Mouse (Mus musculus) stomach, embryonic 16.5 days (tissue): Measurements from ENCODE around the gene Becn1. TPM values are rescaled to one million over a fixed set of nuclear protein-coding genes. Genes with fewer than 3 reads are reported as not detected.
A peak's percentile ranks its signal among the peaks of the same experiment; 100 is the strongest.

Source experiments
- ATAC-seq: fragments of 200-750 bp; cut with Nextera tagmentation; 2 replicates; pipeline ENCODE4 v1.8.0; 2017; ENCODE audit warnings: moderate number of reproducible peaks, moderate TSS enrichment; ENCODE audit not compliant: insufficient read depth, low FRiP score
- H3K27ac ChIP-seq: fragments of 300-500 bp; sonication (generic); 2 replicates; pipeline ENCODE4 v1.5.1; 2014; ENCODE audit warnings: low read length
- H3K27me3 ChIP-seq: fragments of 300-500 bp; sonication (generic); 2 replicates; pipeline ENCODE4 v1.6.1; 2014; ENCODE audit warnings: low read length, control low read depth, mixed read lengths; ENCODE audit not compliant: control insufficient read depth, insufficient read depth
- H3K36me3 ChIP-seq: fragments of 300-500 bp; sonication (generic); 2 replicates; pipeline ENCODE4 v1.6.1; 2014; ENCODE audit warnings: low read length; ENCODE audit not compliant: control insufficient read depth, insufficient read depth
- H3K4me1 ChIP-seq: fragments of 300-500 bp; sonication (generic); 2 replicates; pipeline ENCODE4 v1.6.1; 2014; ENCODE audit warnings: low read length, control low read depth, mixed read lengths; ENCODE audit not compliant: control insufficient read depth, insufficient read depth
- H3K4me2 ChIP-seq: fragments of 300-500 bp; sonication (generic); 2 replicates; pipeline ENCODE4 v1.6.1; 2014; ENCODE audit warnings: low read depth, low read length, mixed read lengths
- H3K4me3 ChIP-seq: fragments of 300-500 bp; sonication (generic); replicated peaks from 2 replicates; pipeline ENCODE4 v1.5.1; 2014; ENCODE audit warnings: mild to moderate bottlenecking, low read length
- H3K9ac ChIP-seq: fragments of 300-500 bp; sonication (generic); 2 replicates; pipeline ENCODE4 v1.6.1; 2014; ENCODE audit warnings: low read length
- H3K9me3 ChIP-seq: fragments of 300-500 bp; sonication (generic); replicated peaks from 2 replicates; pipeline ENCODE4 v1.6.1; 2016; ENCODE audit warnings: low read length, control low read depth; ENCODE audit not compliant: control insufficient read depth
- WGBS: fragments of 180-500 bp; shearing (Covaris S2); extraction: QIAGEN DNeasy Blood & Tissue Kit; methylation state at CpG from one replicate; pipeline ENCODE4 v1.1.7; 2014; 5-methylcytosine and 5-hydroxymethylcytosine counted together
- polyA plus RNA-seq: library from polyadenylated mRNA; unstranded; fragments of >200 nt; fragmentation: Nextera tagmentation; extraction: Ambion mirVana; gene quantifications from 2 replicates; pipeline ENCODE4 v1.2.1, GENCODE M21; 2015

Becn1 gene
- polyA plus RNA-seq, 1 experiment from 2014 or later = 143 TPM

- WGBS = 12% methylated on average over 26 of the region's 26 CpGs
- 0 out of 2 replicates have a peak, but pooled peaks have one; percentile 15 for ATAC-seq
- Histone ChIP-seq H3K4me2 (peak overlapping the region; percentile 98), H3K4me1 (peaks cover 9% of the 10 kb centered on the region; the same call in 1 of the 2 replicates), H3K36me3 (no peaks in the 10 kb centered on the region), H3K27me3 (no peaks in the 10 kb centered on the region), H3K9ac (peak overlapping the region; percentile 91), H3K9me3 (no peaks in the 10 kb centered on the region), H3K27ac (peak overlapping the region; percentile 61), H3K4me3 (peak overlapping the region; percentile 93)
Measured at GRCm38 (mm10) chr11:101301299-101302003, 635 bp downstream of the Becn1 start.

DNA sequence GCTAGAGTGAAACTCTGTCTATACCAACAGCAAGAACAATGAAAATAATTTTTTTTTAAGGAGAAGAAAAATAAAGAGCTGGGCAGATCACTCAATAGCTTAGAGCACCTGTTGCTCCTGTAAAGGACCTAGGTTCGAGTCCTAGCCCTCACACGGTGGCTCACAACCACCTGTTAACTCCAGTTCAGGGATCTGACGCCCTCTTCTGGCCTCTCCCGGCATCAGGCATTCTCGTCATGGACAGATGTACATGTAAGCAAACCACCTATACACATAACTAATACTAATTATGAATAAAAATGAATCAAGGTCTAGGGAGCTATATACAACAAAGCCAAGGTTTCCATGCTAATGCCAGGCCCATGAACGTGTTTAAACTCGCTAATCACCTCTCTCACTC lies 1.2 kb downstream of the Becn1 start:
- no peak for ATAC-seq
- Histone ChIP-seq H3K27ac (no peak overlapping the region), H3K36me3 (no peaks in the 10 kb centered on the region), H3K9ac (peak overlapping the region; percentile 91; the same call in 1 of the 2 replicates), H3K4me3 (peak overlapping the region; percentile 93), H3K4me1 (peaks cover 9% of the 10 kb centered on the region; the same call in 1 of the 2 replicates), H3K4me2 (peak overlapping the region; percentile 98), H3K9me3 (no peaks in the 10 kb centered on the region), H3K27me3 (no peaks in the 10 kb centered on the region)
- 60% methylated on average over 7 of the region's 7 CpGs for WGBS

DNA sequence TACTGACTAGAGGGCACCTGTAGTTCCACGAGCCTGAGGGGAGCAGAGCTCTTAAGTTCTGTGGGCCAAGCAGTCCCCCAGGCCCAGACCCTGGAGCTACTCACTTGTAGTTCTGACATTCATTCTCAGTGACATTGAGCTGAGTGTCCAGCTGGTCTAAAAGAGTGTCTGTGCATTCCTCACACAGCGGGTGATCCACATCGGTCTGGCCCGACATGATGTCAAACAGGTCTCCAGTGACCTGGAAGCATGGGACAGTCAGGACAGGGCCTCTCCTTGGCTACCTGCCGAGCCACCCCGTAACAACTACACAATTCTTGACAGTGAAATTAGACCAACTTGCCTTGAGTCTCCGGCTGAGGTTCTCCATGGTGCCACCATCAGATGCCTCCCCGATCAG lies 6.9 kb downstream of the Becn1 start:
- no peak for ATAC-seq
- peaks cover 13% of the 10 kb centered on the region; the same call in 1 of the 2 replicates for H3K36me3 ChIP-seq

GRCm38 (mm10) chr11:101291231-101291630 lies 10.9 kb downstream of the Becn1 start:
- ATAC-seq = no peak
- no peaks in the 10 kb centered on the region for H3K4me1 ChIP-seq
- no peak overlapping the region for H3K4me3 ChIP-seq
- H3K9me3 ChIP-seq = no peaks in the 10 kb centered on the region
- H3K36me3 ChIP-seq = peaks cover 13% of the 10 kb centered on the region
- no peak overlapping the region for H3K27ac ChIP-seq
- H3K27me3 ChIP-seq = no peaks in the 10 kb centered on the region
- no peak overlapping the region for H3K4me2 ChIP-seq
- H3K9ac ChIP-seq = no peak overlapping the region
- WGBS = 93% methylated on average over 8 of the region's 8 CpGs

More for the DNA sequence above, 6.9 kb downstream of the Becn1 start:
- Histone ChIP-seq H3K4me2 (no peak overlapping the region), H3K27ac (no peak overlapping the region), H3K9me3 (no peaks in the 10 kb centered on the region), H3K9ac (no peak overlapping the region), H3K4me1 (no peaks in the 10 kb centered on the region), H3K27me3 (no peaks in the 10 kb centered on the region), H3K4me3 (no peak overlapping the region)
- 94% methylated on average over 8 of the region's 8 CpGs for WGBS

- H3K27ac ChIP-seq = no peak overlapping the region
- H3K4me3 ChIP-seq = no peak overlapping the region
- no peak overlapping the region for H3K4me2 ChIP-seq
- H3K27me3 ChIP-seq = no peaks in the 10 kb centered on the region
- no peak for ATAC-seq
- peaks cover 6% of the 10 kb centered on the region for H3K36me3 ChIP-seq
- H3K9ac ChIP-seq = no peak overlapping the region
- no peaks in the 10 kb centered on the region for H3K9me3 ChIP-seq
- H3K4me1 ChIP-seq = peaks cover 10% of the 10 kb centered on the region; the same call in 1 of the 2 replicates
- WGBS = 74% methylated on average over 9 of the region's 9 CpGs
Measured at GRCm38 (mm10) chr11:101287306-101287705, 14.8 kb downstream of the Becn1 start.

- no peaks in the 10 kb centered on the region for H3K27me3 ChIP-seq
- no peak for ATAC-seq
- 64% methylated on average over 4 of the region's 4 CpGs for WGBS
- H3K27ac ChIP-seq = no peak overlapping the region
- H3K9me3 ChIP-seq = no peaks in the 10 kb centered on the region
- H3K4me1 ChIP-seq = peaks cover 14% of the 10 kb centered on the region
- no peak overlapping the region for H3K4me2 ChIP-seq
- no peak overlapping the region for H3K4me3 ChIP-seq
- H3K36me3 ChIP-seq = no peaks in the 10 kb centered on the region; the same call in 1 of the 2 replicates
- H3K9ac ChIP-seq = no peak overlapping the region
Measured at GRCm38 (mm10) chr11:101283805-101284204, 18.3 kb downstream of the Becn1 start.

DNA sequence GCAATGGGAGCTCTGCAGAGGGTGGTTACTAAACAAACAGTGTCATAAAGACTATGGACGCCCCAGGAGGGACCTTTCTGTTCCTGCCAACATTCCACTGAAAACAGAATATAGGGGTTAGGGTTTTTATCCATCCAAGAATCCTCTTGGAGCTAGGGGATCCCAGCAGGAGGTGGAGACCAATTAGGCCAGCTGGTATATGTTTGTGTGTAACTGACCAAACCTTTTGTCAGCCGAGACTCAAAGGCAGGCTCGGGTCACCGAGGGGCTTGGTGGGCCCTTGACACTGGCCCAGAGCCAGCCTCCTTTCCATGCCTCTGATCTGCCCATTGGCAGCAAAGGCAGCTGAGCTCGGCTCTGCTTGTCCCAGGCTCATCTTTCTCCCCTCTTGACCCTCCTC lies 19.2 kb downstream of the Becn1 start:
- H3K27ac ChIP-seq = no peak overlapping the region
- H3K27me3 ChIP-seq = no peaks in the 10 kb centered on the region
- no peaks in the 10 kb centered on the region for H3K9me3 ChIP-seq
- no peak overlapping the region for H3K4me3 ChIP-seq
- ATAC-seq = no peak
- peaks cover 17% of the 10 kb centered on the region for H3K4me1 ChIP-seq
- 32% methylated on average over 5 of the region's 5 CpGs for WGBS
- no peak overlapping the region for H3K9ac ChIP-seq
- H3K4me2 ChIP-seq = no peak overlapping the region
- no peaks in the 10 kb centered on the region; the same call in 1 of the 2 replicates for H3K36me3 ChIP-seq

- Histone ChIP-seq H3K27ac (no peak overlapping the region), H3K9ac (no peak overlapping the region), H3K4me2 (no peak overlapping the region), H3K27me3 (no peaks in the 10 kb centered on the region), H3K9me3 (no peaks in the 10 kb centered on the region), H3K4me1 (peaks cover 35% of the 10 kb centered on the region), H3K36me3 (no peaks in the 10 kb centered on the region), H3K4me3 (no peak overlapping the region)
- no peak for ATAC-seq
- whole genome bisulfite sequencing = 47% methylated on average over 7 of the region's 7 CpGs
Measured at GRCm38 (mm10) chr11:101280837-101281236, 21.2 kb downstream of the Becn1 start.

DNA sequence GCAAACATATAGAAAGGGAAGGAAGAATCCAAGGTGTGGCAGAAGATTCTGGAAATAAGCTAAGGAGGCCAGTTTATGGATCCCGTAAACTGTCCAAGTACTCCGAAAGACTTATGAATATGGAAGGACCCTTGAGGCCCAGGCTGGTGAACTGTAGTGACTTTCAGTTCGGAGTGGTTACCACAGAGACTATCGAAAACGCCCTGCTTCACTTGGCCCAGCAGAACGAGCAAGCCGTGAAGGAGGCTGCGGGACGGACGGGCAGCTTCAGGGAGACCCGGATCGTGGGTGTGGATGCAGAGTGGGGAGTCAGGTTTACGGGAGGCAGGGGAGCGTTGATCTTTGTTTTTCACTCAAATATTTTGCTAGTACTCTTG lies 22.9 kb downstream of the Becn1 start:
- H3K4me1 ChIP-seq = peaks cover 35% of the 10 kb centered on the region
- H3K27me3 ChIP-seq = no peaks in the 10 kb centered on the region
- H3K27ac ChIP-seq = no peak overlapping the region
- peak overlapping the region; percentile 88 for H3K4me2 ChIP-seq
- no peaks in the 10 kb centered on the region for H3K36me3 ChIP-seq
- no peak for ATAC-seq
- peak overlapping the region; percentile 61 for H3K4me3 ChIP-seq
- no peaks in the 10 kb centered on the region for H3K9me3 ChIP-seq
- peak overlapping the region; percentile 48 for H3K9ac ChIP-seq
- WGBS = 54% methylated on average over 14 of the region's 14 CpGs
